Mouse (Mus musculus) adrenal gland (tissue): ENCODE results near the gene Syap1.
"Not testable (repeated sequence)": the region's sequence is repeated elsewhere in the genome, so short reads cannot be mapped to it uniquely, and the experiment has no call there.

Experiments
- intact Hi-C: fragments of 180-260 bp; cut with DNase I; formaldehyde crosslinking; loops from one replicate; pipeline ENCODE4 v1.15.1; 2025
- long read RNA-seq, 2 experiments: library from polyadenylated mRNA; unstranded; transcript quantifications; one replicate each; pipeline ENCODE4 v2.0.0; 2020; ENCODE audit warnings: borderline replicate concordance in 1 of 2; ENCODE audit not compliant: insufficient replicate concordance in 1 of 2

The Syap1 gene
- long read RNA-seq, experiment 1, transcript Syap1-201 (9 exons, 2,087 nt) = major isoform, 21 of 35 reads
- long read RNA-seq, experiment 1, partial matches to known transcripts = 13 of 35 reads
- long read RNA-seq, experiment 1, other reads (novel, unspliced or antisense) = 1 of 35 reads
- long read RNA-seq, experiment 2, transcript Syap1-201 (9 exons, 2,087 nt) = major isoform, 20 of 51 reads
- long read RNA-seq, experiment 2, partial matches to known transcripts = 25 of 51 reads
- long read RNA-seq, experiment 2, other reads (novel, unspliced or antisense) = 5 of 51 reads

DNA sequence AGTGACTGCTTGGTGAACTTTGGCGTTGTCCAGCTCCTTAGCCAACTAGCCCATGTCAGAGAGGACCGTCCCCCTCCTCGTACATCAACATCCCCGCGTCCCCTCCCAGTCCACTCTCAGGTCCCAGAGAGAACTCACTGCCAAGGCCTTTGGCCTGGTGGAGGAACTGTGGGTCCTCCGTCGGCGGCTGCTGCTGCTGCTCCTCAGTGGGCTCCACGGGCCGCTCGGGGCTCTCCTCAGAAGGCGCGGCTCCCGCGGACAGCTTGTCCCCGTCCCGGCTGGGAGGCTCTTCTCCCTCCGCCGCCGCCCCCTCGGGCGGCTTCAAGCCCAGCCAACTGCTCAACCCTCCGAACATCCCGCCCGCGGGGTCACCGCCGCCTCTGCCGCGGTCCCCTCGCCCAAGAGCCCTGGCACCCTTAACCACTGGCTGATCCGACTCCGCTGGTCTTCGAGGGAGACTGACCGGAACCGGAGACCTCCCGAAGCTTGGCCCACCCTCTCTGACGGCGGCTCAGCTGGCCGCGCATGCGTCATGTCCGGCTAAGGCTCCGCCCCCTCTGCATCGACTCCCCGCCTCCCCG lies at the start of gene Syap1:
Syap1 (minus strand) TSS at position 517 of the 581 bp plus-strand sequence.
- intact Hi-C loops = no loop called here

DNA sequence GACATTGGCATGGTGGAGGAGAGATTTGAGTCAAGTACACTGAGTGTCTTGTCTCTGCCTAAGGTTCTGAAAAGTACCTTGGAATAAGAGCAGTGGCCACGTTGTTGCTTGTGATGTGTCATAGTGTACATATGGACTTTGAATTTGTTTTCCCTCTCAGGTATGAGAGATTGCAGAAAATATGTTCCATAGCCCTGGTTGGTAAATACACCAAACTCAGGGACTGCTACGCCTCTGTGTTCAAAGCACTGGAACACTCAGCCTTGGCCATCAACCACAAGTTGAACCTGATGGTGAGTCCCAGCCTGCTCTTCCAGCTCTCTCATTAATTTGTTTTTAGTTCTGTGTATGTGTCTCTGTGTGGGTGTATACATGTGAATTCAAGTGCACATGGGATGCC lies 43.2 kb upstream of the Syap1 start:
- intact Hi-C loops = loop anchor here (10.0 kb wide), 1 partner anchor 993 kb away; no protein-coding TSS in a partner anchor

- intact Hi-C loops = no loop called here
These were observed 33.4 kb upstream of the Syap1 start for GRCm38 (mm10) chrX:162921487-162922125.

- intact Hi-C loops = no loop called here
These were observed 27.4 kb upstream of the Syap1 start for GRCm38 (mm10) chrX:162915697-162916096.

GRCm38 (mm10) chrX:162913651-162914050 lies 25.4 kb upstream of the Syap1 start:
- intact Hi-C loops = no loop called here

DNA sequence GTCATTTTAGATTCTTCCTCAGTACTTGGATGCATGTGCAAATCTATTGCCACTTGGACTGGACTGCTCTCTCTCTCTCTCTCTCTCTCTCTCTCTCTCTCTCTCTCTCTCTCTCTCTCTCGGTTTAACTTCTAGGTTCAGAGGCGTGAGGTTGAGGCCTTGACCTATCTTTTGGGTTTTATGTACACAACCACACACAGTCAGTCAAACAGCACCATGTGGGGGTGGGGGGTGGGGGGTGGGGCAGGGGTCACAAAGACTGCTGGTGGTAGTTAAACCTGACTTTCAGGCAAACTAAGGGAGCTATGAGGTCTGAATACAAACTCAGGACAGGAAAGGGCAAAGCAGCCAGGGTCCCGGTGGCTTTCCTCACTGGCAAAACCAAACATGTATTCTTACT lies 19.3 kb upstream of the Syap1 start:
- intact Hi-C loops = no loop called here

- intact Hi-C loops = no loop called here
These were observed 13.9 kb upstream of the Syap1 start for GRCm38 (mm10) chrX:162902040-162902734.

GRCm38 (mm10) chrX:162901371-162902039 lies 13.3 kb upstream of the Syap1 start:
- intact Hi-C loops = no loop called here

DNA sequence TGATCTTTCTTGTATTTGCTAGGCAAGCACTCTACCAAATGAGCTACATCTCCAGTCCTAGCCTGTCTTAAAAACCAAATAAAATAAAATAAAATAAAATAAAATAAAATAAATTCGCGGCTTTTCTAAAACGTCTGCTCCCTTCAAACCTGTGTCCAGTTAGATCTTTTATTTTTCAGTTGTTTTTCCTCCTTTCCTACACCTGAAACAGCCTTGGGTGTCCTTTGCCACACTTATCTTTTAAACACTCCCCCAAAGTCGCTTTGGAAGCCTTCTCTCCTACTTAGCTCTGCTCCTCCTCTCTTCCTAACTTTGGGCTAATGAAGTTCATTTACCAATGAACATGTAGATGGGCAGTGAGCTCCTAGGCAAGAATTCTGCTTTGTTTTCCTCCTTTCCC lies 12.7 kb upstream of the Syap1 start, which contains the start of gene Ctps2:
Ctps2 (plus strand) TSS at position 301 of the 400 bp plus-strand sequence.
- intact Hi-C loops = no loop called here

- intact Hi-C loops = not testable (repeated sequence)
These were observed 452 bp upstream of the Syap1 start for GRCm38 (mm10) chrX:162888575-162889223.

DNA sequence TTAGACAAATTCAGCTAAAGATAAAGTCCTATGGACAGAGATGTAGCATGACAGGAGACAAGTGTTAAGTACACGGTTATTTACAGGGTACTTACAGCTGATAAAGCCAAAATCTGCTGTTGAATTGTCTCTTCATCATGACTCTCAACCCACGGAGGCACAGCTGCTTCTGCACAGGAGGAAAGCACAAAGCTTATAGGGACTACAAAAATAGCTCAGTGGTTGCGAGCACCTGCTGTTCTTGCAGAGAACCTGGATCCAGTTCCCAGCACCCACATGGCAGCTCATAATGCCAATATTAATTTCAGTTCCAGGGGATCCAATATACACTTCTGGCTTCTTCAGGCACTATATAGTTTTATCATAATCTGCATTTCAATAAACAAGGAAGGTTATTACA lies 10.0 kb downstream of the Syap1 start:
- intact Hi-C loops = no loop called here

- intact Hi-C loops = no loop called here
These were observed 14.5 kb downstream of the Syap1 start for GRCm38 (mm10) chrX:162873761-162874160.

- intact Hi-C loops = no loop called here
These were observed 16.3 kb downstream of the Syap1 start for GRCm38 (mm10) chrX:162871734-162872517.

GRCm38 (mm10) chrX:162868294-162868965 lies 19.8 kb downstream of the Syap1 start:
- intact Hi-C loops = no loop called here

- intact Hi-C loops = no loop called here
These were observed 39.6 kb downstream of the Syap1 start for GRCm38 (mm10) chrX:162848682-162849081.

- intact Hi-C loops = no loop called here
These were observed 42.7 kb downstream of the Syap1 start for GRCm38 (mm10) chrX:162845531-162845930.

- intact Hi-C loops = no loop called here
These were observed 43.7 kb downstream of the Syap1 start for GRCm38 (mm10) chrX:162844447-162845100.

GRCm38 (mm10) chrX:162832101-162832500 lies 56.1 kb downstream of the Syap1 start:
- intact Hi-C loops = no loop called here

GRCm38 (mm10) chrX:162831542-162831941 lies 56.7 kb downstream of the Syap1 start:
- intact Hi-C loops = no loop called here
